7 mouse cellular contexts compared by ENCODE assay signal in the genomic region with DNA sequence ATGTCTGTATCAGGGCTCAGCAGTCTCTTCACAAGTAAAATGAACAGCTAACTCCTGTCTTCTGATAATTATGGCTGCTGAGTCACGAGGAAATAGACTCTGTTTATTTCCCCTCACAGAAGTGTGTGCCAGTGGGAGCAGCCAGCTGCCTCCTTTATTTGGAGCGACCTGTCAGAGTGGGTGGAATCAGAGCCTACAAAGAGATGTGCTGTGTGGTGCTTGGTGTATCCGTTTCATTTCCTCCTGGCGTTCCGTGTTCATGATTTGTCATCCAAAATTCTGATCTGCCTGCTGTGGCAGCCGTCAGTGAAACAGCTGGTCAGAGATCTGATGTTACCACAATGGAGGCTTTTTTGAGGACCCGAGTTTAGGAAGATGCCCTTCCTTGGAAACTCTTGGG. TPM values are rescaled to one million over a fixed set of nuclear protein-coding genes. Genes with fewer than 3 reads are reported as not detected.
DNase-seq lines count a peak whose midpoint lies in the region; TF ChIP-seq lines count a peak whose summit lies in the region.

No protein-coding gene starts in this region.

- H3K36me3 ChIP-seq in C2C12 (ENCODE audit: control insufficient read depth, insufficient read depth), result peaks cover 10% of the 10 kb centered on the region

- no peaks in the 10 kb centered on the region for H3K27me3 ChIP-seq in C2C12 (ENCODE audit: control insufficient read depth, insufficient read depth, insufficient read length)

- peak; percentile 68 for DNase-seq in NIH3T3 (ENCODE audit: low read depth)
- DNase-seq in heart, adult 9 months (ENCODE audit: low spot score in 2 of 2), result peak; percentile 42 to 52
- peak; percentile 27 to 79 for DNase-seq in left cerebral cortex, adult 8-10 months (ENCODE audit: low spot score in 2 of 2)
- peak; percentile 50 for DNase-seq in right cerebral cortex, postnatal 14 days
- no peak for DNase-seq in T-cell, adult 2 months (ENCODE audit: low spot score)
- DNase-seq in kidney, adult 8-10 months, result no peak

- no peak overlapping the region for H3K4me3 ChIP-seq in C2C12 (ENCODE audit: insufficient read depth, poor library complexity, severe bottlenecking)

- H3ac ChIP-seq in C2C12 (ENCODE audit: control insufficient read depth, insufficient read length, low read depth), result no peak overlapping the region

- peaks cover 77% of the 10 kb centered on the region for H3K79me3 ChIP-seq in C2C12 (ENCODE audit: low read depth)

- H3K79me2 ChIP-seq in C2C12 (ENCODE audit: control insufficient read depth, insufficient read depth), result peaks cover 99% of the 10 kb centered on the region

- no peak for TF ChIP-seq CTCF in C2C12 (IDR thresholded peaks at IDR 0.05; ENCODE audit: control insufficient read depth, insufficient read depth, insufficient read length)

TF ChIP-seq in C2C12, 6 proteins besides CTCF, POLR2A, EP300 and RAD21:
- TF ChIP-seq MYOD1 (IDR thresholded peaks at IDR 0.05; ENCODE audit: control insufficient read depth, insufficient read length, low read depth), result peak; percentile 36
- no peak for TF ChIP-seq MAX (IDR thresholded peaks at IDR 0.05)

RNA-seq across cellular contexts. Expression of a gene that starts 47.3 kb away (rescaled TPM):
- 42.6 TPM for polyA plus RNA-seq in C2C12 (2012; fragmentation: generic; extraction: Trizol)
- 100 to 1,000 TPM; 125 to 132 (median 132) TPM for total RNA-seq in left cerebral cortex, adult 8-10 months (2022)

Comparison
In these comparisons a context has a peak if more than half of its experiments do, and no peak if none do; other contexts are left out.
1. DNase-seq: peak in NIH3T3 (single experiment), heart, adult 9 months (2 of 2), left cerebral cortex, adult 8-10 months (2 of 2) and right cerebral cortex, postnatal 14 days (single experiment); none in T-cell, adult 2 months (single experiment) and kidney, adult 8-10 months (0 of 2).